Mouse (Mus musculus): Measurements from ENCODE around the gene Nadk. TPM values are rescaled to one million over a fixed set of nuclear protein-coding genes. Genes with fewer than 3 reads are reported as not detected.

Nadk gene
- polyA plus RNA-seq (2015; fragmentation: Nextera tagmentation; extraction: Ambion mirVana), result 82.5 and 84.5 TPM in 2 replicates

DNA sequence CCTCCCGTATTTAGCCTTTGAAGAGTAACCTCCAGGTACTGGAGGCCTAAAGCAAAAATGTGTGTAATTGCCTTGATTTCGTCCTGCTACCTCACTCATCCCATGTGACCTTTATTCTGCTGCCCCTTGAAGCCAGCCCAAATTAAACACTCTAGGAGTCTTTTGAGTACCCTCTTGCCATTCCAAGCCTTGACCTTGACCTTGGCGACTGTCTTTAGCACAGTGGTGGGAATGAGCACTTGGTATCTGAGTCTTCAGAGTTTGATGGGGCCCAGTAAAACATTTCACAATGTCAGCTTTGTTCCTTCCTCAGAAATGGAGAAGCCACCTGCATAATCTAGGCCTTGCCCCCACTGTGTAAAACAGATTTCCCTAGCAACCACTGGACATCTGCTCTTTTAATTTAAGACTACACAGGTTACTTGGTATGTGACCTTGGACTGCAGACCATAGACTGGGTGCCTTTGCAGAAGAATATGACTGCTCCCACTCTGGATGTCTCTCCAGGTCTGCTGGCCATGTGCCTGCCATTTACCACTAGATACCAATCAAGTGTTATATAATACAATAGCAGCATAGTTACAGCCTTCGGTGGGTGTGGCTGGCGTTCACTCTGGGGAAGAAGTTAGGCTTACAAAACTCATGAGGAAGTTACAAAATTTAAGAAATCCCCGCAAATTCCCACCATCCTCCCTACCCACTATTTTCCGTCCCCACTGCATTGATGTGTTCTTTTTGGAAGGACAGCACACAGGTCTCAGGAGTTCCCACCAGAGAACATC is at the start of gene Nadk:
Gene Nadk (plus strand): TSS at position 718 of the 782 bp plus-strand sequence.
- peak within 1 kb of the TSS; percentile 85 for H3K4me3 ChIP-seq
- H3K4me1 ChIP-seq (replicated peaks), result peaks cover 43% of the 10 kb centered on the region
- H3K9me3 ChIP-seq, result no peaks in the 10 kb centered on the region
- H3K27ac ChIP-seq, result peak within 1 kb of the TSS; percentile 93
- H3K36me3 ChIP-seq, result peaks cover 41% of the 10 kb centered on the region
- ATAC-seq (ENCODE audit: low FRiP score), result no peak
- peak within 1 kb of the TSS; percentile 97 for H3K4me2 ChIP-seq
- H3K27me3 ChIP-seq, result no peaks in the 10 kb centered on the region
- WGBS, result 74% methylated on average over 7 of the region's 7 CpGs
- peak within 1 kb of the TSS; percentile 51; the same call in 1 of the 2 replicates for H3K9ac ChIP-seq

- no peak overlapping the region for H3K27ac ChIP-seq
- H3K9ac ChIP-seq, result no peak overlapping the region
- no peak overlapping the region for H3K4me3 ChIP-seq
- peaks cover 11% of the 10 kb centered on the region for H3K4me1 ChIP-seq (replicated peaks)
- ATAC-seq (ENCODE audit: low FRiP score), result no peak
- H3K27me3 ChIP-seq, result no peaks in the 10 kb centered on the region
- peaks cover 7% of the 10 kb centered on the region; the same call in 1 of the 2 replicates for H3K36me3 ChIP-seq
- H3K4me2 ChIP-seq, result no peak overlapping the region
- 74% methylated on average over 2 of the region's 2 CpGs for WGBS
- no peaks in the 10 kb centered on the region for H3K9me3 ChIP-seq
Measured at GRCm38 (mm10) chr4:155514810-155515209, 47.4 kb upstream of the Nadk start.

- Histone ChIP-seq H3K27ac (no peak overlapping the region), H3K9me3 (no peaks in the 10 kb centered on the region), H3K4me1 (replicated peaks) (no peaks in the 10 kb centered on the region), H3K9ac (no peak overlapping the region), H3K36me3 (peaks cover 18% of the 10 kb centered on the region), H3K27me3 (no peaks in the 10 kb centered on the region), H3K4me2 (no peak overlapping the region), H3K4me3 (no peak overlapping the region)
- WGBS, result 90% methylated on average over 7 of the region's 7 CpGs
- ATAC-seq (ENCODE audit: low FRiP score), result no peak
Measured at GRCm38 (mm10) chr4:155517948-155518517, 44.1 kb upstream of the Nadk start.

- Histone ChIP-seq H3K9me3 (no peaks in the 10 kb centered on the region), H3K36me3 (peaks cover 22% of the 10 kb centered on the region), H3K4me1 (replicated peaks) (no peaks in the 10 kb centered on the region), H3K4me2 (no peak overlapping the region), H3K9ac (no peak overlapping the region), H3K27ac (no peak overlapping the region), H3K4me3 (no peak overlapping the region), H3K27me3 (no peaks in the 10 kb centered on the region)
- ATAC-seq (ENCODE audit: low FRiP score), result no peak
- 80% methylated on average over 7 of the region's 7 CpGs for WGBS
Measured at GRCm38 (mm10) chr4:155522327-155522726, 39.9 kb upstream of the Nadk start.

GRCm38 (mm10) chr4:155525751-155526150 is 36.4 kb upstream of the Nadk start:
- Histone ChIP-seq H3K4me3 (no peak overlapping the region), H3K9ac (no peak overlapping the region), H3K4me2 (no peak overlapping the region), H3K27me3 (no peaks in the 10 kb centered on the region), H3K27ac (no peak overlapping the region), H3K4me1 (replicated peaks) (no peaks in the 10 kb centered on the region), H3K36me3 (peaks cover 47% of the 10 kb centered on the region), H3K9me3 (no peaks in the 10 kb centered on the region)
- WGBS, result 93% methylated on average over 5 of the region's 5 CpGs
- ATAC-seq (ENCODE audit: low FRiP score), result no peak

- H3K9me3 ChIP-seq, result no peaks in the 10 kb centered on the region
- H3K9ac ChIP-seq, result no peak overlapping the region
- no peak overlapping the region for H3K4me2 ChIP-seq
- no peak overlapping the region for H3K27ac ChIP-seq
- H3K27me3 ChIP-seq, result no peaks in the 10 kb centered on the region
- H3K4me1 ChIP-seq (replicated peaks), result no peaks in the 10 kb centered on the region
- H3K4me3 ChIP-seq, result no peak overlapping the region
- ATAC-seq (ENCODE audit: low FRiP score), result no peak
- WGBS, result 83% methylated on average over 3 of the region's 3 CpGs
- H3K36me3 ChIP-seq, result peaks cover 62% of the 10 kb centered on the region
Measured at GRCm38 (mm10) chr4:155529294-155529693, 32.9 kb upstream of the Nadk start.

DNA sequence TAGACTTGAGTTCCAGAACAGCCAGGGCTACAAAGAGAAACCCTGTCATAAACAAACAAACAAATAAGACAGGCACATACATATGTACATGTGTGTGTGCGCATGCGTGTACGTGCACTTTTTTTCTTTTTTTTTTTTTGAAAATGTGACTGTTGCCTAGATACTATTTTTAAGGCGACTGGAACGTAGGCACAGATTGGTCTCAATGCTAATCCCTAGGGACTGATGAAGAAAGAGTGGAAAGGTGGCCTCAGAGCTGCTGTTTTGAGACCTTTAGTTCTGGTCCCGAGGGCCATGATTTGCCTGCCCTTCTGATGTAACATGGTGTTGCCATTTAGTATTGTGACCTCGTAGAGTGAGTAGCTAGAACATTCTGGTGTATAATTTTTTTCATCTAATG is 12.2 kb upstream of the Nadk start:
- H3K4me3 ChIP-seq, result no peak overlapping the region
- WGBS, result 95% methylated on average over 7 of the region's 7 CpGs
- H3K27ac ChIP-seq, result no peak overlapping the region
- no peak overlapping the region for H3K4me2 ChIP-seq
- no peaks in the 10 kb centered on the region for H3K4me1 ChIP-seq (replicated peaks)
- no peak for ATAC-seq (ENCODE audit: low FRiP score)
- no peaks in the 10 kb centered on the region for H3K9me3 ChIP-seq
- peaks cover 59% of the 10 kb centered on the region for H3K36me3 ChIP-seq
- no peak overlapping the region for H3K9ac ChIP-seq
- H3K27me3 ChIP-seq, result no peaks in the 10 kb centered on the region

- ATAC-seq (ENCODE audit: low FRiP score), result no peak
- H3K36me3 ChIP-seq, result peaks cover 59% of the 10 kb centered on the region
- no peak overlapping the region for H3K4me3 ChIP-seq
- no peaks in the 10 kb centered on the region for H3K27me3 ChIP-seq
- H3K4me2 ChIP-seq, result no peak overlapping the region
- WGBS, result 90% methylated on average over 2 of the region's 2 CpGs
- no peak overlapping the region for H3K9ac ChIP-seq
- H3K9me3 ChIP-seq, result no peaks in the 10 kb centered on the region
- no peaks in the 10 kb centered on the region for H3K4me1 ChIP-seq (replicated peaks)
- no peak overlapping the region for H3K27ac ChIP-seq
Measured at GRCm38 (mm10) chr4:155550446-155550845, 11.7 kb upstream of the Nadk start.

DNA sequence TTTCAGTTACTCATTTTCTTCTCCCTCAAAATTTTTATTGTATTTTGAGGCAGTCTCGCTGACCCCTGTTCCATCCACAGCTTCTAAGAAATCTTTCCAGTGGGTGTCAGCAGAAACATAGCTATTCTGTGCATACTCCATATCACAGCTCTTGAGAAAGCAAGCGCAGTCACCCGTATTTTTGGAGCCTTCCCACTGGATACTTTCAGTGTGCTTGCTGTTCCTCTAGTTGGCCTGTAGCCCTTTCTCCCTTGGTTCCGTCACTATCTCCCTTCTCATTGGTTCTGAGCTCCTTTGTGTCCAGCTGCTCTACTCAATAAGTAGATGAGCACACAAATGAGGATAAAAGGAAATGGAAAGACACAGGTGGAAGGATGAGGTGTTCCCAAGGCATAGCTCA is 11.1 kb upstream of the Nadk start:
- no peak overlapping the region for H3K4me3 ChIP-seq
- no peaks in the 10 kb centered on the region for H3K9me3 ChIP-seq
- WGBS, result 93% methylated on average over 4 of the region's 4 CpGs
- no peak overlapping the region for H3K9ac ChIP-seq
- no peak overlapping the region for H3K27ac ChIP-seq
- H3K27me3 ChIP-seq, result no peaks in the 10 kb centered on the region
- H3K4me2 ChIP-seq, result no peak overlapping the region
- peaks cover 60% of the 10 kb centered on the region for H3K36me3 ChIP-seq
- ATAC-seq (ENCODE audit: low FRiP score), result no peak
- H3K4me1 ChIP-seq (replicated peaks), result no peaks in the 10 kb centered on the region

GRCm38 (mm10) chr4:155552917-155553532 is 9.2 kb upstream of the Nadk start:
- no peak overlapping the region for H3K9ac ChIP-seq
- no peak overlapping the region for H3K4me3 ChIP-seq
- H3K4me2 ChIP-seq, result no peak overlapping the region
- H3K36me3 ChIP-seq, result peaks cover 73% of the 10 kb centered on the region
- H3K9me3 ChIP-seq, result no peaks in the 10 kb centered on the region
- H3K4me1 ChIP-seq (replicated peaks), result no peaks in the 10 kb centered on the region
- no peak overlapping the region for H3K27ac ChIP-seq
- ATAC-seq (ENCODE audit: low FRiP score), result no peak
- no peaks in the 10 kb centered on the region for H3K27me3 ChIP-seq
- 92% methylated on average over 6 of the region's 6 CpGs for WGBS

DNA sequence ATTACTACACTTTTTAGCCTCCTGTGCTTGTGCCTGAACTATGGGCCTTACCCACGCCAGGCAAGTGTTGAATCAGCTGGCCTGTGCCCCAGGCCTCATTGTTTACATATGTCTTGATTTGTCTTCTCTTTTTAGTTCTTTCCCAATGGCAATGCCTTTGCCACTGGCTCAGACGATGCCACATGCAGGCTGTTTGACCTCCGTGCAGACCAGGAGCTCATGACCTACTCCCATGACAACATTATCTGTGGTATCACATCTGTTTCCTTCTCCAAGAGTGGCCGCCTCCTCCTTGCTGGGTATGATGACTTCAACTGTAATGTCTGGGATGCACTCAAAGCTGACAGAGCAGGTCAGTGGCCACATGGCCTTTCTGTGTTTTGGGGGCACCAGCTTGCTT is 7.3 kb upstream of the Nadk start:
- H3K9ac ChIP-seq, result no peak overlapping the region
- H3K9me3 ChIP-seq, result no peaks in the 10 kb centered on the region
- H3K4me1 ChIP-seq (replicated peaks), result no peaks in the 10 kb centered on the region
- peaks cover 85% of the 10 kb centered on the region for H3K36me3 ChIP-seq
- no peak for ATAC-seq (ENCODE audit: low FRiP score)
- no peak overlapping the region for H3K4me3 ChIP-seq
- no peak overlapping the region for H3K27ac ChIP-seq
- 84% methylated on average over 4 of the region's 4 CpGs for WGBS
- H3K27me3 ChIP-seq, result no peaks in the 10 kb centered on the region
- no peak overlapping the region for H3K4me2 ChIP-seq

- 76% methylated on average over 1 of the region's 1 CpGs for WGBS
- Histone ChIP-seq H3K9me3 (no peaks in the 10 kb centered on the region), H3K36me3 (peaks cover 91% of the 10 kb centered on the region), H3K27me3 (no peaks in the 10 kb centered on the region), H3K4me2 (no peak overlapping the region), H3K4me3 (no peak overlapping the region), H3K4me1 (replicated peaks) (no peaks in the 10 kb centered on the region), H3K9ac (no peak overlapping the region), H3K27ac (no peak overlapping the region)
- ATAC-seq (ENCODE audit: low FRiP score), result no peak
Measured at GRCm38 (mm10) chr4:155555464-155555863, 6.7 kb upstream of the Nadk start.
